In the genomic region with DNA sequence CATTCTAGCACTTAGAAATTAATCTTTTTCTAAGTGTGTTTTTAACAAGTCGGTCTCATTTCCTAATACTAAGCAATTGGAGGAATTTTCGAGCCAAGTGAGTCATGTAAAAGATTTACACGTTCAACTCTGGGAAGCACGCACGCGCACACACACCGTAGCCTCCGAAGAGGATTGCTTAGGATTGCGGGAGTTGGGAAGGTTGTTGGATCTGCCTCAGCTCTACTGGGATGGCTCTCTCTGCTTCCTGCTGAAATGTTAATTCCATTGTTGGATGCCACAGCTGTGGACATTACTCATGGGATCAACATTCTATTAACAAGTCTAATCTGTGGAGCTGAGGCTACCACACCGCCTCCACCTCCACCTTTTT, we compare ENCODE assay signal across 8 mouse cellular contexts. TPM values are rescaled to one million over a fixed set of nuclear protein-coding genes. Genes with fewer than 3 reads are reported as not detected.
DNase-seq lines count a peak whose midpoint lies in the region; ATAC-seq and TF ChIP-seq lines count a peak whose summit lies in the region.

No protein-coding gene starts in this region.

- no peaks in the 10 kb centered on the region; the same call in 1 of the 2 replicates for H3K36me3 ChIP-seq in forebrain, postnatal 0 days (ENCODE audit: insufficient read depth)
- no peaks in the 10 kb centered on the region for H3K36me3 ChIP-seq in kidney, embryonic 16.5 days (ENCODE audit: insufficient read depth, low read length)
- no peaks in the 10 kb centered on the region for H3K36me3 ChIP-seq in stomach, embryonic 15.5 days

- no peaks in the 10 kb centered on the region for H3K9me3 ChIP-seq in forebrain, postnatal 0 days (ENCODE audit: low read length)
- no peaks in the 10 kb centered on the region for H3K9me3 ChIP-seq in kidney, embryonic 16.5 days (ENCODE audit: low read length)
- H3K9me3 ChIP-seq in stomach, embryonic 15.5 days, result no peaks in the 10 kb centered on the region

- H3K9ac ChIP-seq in forebrain, postnatal 0 days, result peak overlapping the region; percentile 96
- peak overlapping the region; percentile 66 for H3K9ac ChIP-seq in kidney, embryonic 16.5 days (replicated peaks; ENCODE audit: low read length)
- no peak overlapping the region for H3K9ac ChIP-seq in stomach, embryonic 15.5 days

- H3K4me3 ChIP-seq in forebrain, postnatal 0 days (ENCODE audit: low read depth, low read length), result peak overlapping the region; percentile 96
- H3K4me3 ChIP-seq in kidney, embryonic 16.5 days (ENCODE audit: low read length), result peak overlapping the region; percentile 63
- peak overlapping the region; percentile 72 for H3K4me3 ChIP-seq in stomach, embryonic 15.5 days (replicated peaks)

- no peak for TF ChIP-seq CTCF in forebrain, postnatal 0 days (IDR thresholded peaks at IDR 0.05; ENCODE audit: low read depth)

- peaks cover 11% of the 10 kb centered on the region; the same call in 1 of the 2 replicates for H3K4me1 ChIP-seq in forebrain, postnatal 0 days (ENCODE audit: insufficient read depth)
- peaks cover 11% of the 10 kb centered on the region; the same call in 1 of the 2 replicates for H3K4me1 ChIP-seq in kidney, embryonic 16.5 days (ENCODE audit: insufficient read depth, low read length)
- 0 out of 2 replicates have a peak, but pooled peaks cover 4% of the 10 kb centered on the region for H3K4me1 ChIP-seq in stomach, embryonic 15.5 days

- WGBS in forebrain, postnatal 0 days, result 2% methylated on average over 10 of the region's 10 CpGs
- 5% methylated on average over 10 of the region's 10 CpGs for WGBS in kidney, embryonic 16.5 days
- 5% methylated on average over 10 of the region's 10 CpGs for WGBS in stomach, embryonic 15.5 days

- peak; percentile 41 for DNase-seq in layer of hippocampus, adult 11-12 months (ENCODE audit: low spot score)
- no peak for DNase-seq in layer of hippocampus, postnatal 25 days (ENCODE audit: extremely low spot score in 1 of 2, low spot score in 1 of 2)
- peak; percentile 46 to 55 for DNase-seq in adrenal gland, postnatal 36 days
- peak; percentile 73 for DNase-seq in forebrain, postnatal 0 days
- DNase-seq in lung, postnatal 10 days, result peak; percentile 14
- no peak for DNase-seq in yolk sac, embryonic 10.5 days (ENCODE audit: low spot score)

- peak overlapping the region; percentile 71 for H3K4me2 ChIP-seq in forebrain, postnatal 0 days (ENCODE audit: low read depth)
- peak overlapping the region; percentile 74 for H3K4me2 ChIP-seq in kidney, embryonic 16.5 days (replicated peaks; ENCODE audit: low read depth, low read length)
- H3K4me2 ChIP-seq in stomach, embryonic 15.5 days, result peak overlapping the region; percentile 94

- ATAC-seq in forebrain, postnatal 0 days, result no peak
- no peak for ATAC-seq in kidney, embryonic 16.5 days (ENCODE audit: low FRiP score, low TSS enrichment)
- ATAC-seq in stomach, embryonic 15.5 days (ENCODE audit: insufficient read depth, low FRiP score, low read depth), result no peak

- H3K27me3 ChIP-seq in forebrain, postnatal 0 days (ENCODE audit: insufficient read depth, low read length), result no peaks in the 10 kb centered on the region
- H3K27me3 ChIP-seq in kidney, embryonic 16.5 days (ENCODE audit: insufficient read depth, low read length), result 0 out of 2 replicates have a peak, but pooled peaks cover 2% of the 10 kb centered on the region
- 0 out of 2 replicates have a peak, but pooled peaks cover 3% of the 10 kb centered on the region for H3K27me3 ChIP-seq in stomach, embryonic 15.5 days (replicated peaks)

- H3K27ac ChIP-seq in forebrain, postnatal 0 days (ENCODE audit: low read depth, low read length), result no peak overlapping the region; the same call in 1 of the 2 replicates
- H3K27ac ChIP-seq in kidney, embryonic 16.5 days (ENCODE audit: low read length), result no peak overlapping the region
- H3K27ac ChIP-seq in stomach, embryonic 15.5 days, result peak overlapping the region; percentile 12; the same call in 1 of the 2 replicates

RNA-seq across cellular contexts. Expression of gene Cxadr, which starts 1.4 kb away (rescaled TPM):
- 10 to 100 TPM; 18.0 to 24.3 TPM for total RNA-seq in layer of hippocampus, postnatal 25 days (2021)
- 10 to 100 TPM in 1 of 2 experiments, 1 to 10 TPM in 1; 6.7 to 32.1 TPM for total RNA-seq in adrenal gland, postnatal 36 days (2021)
- total RNA-seq in forebrain, postnatal 0 days (2014; rRNA removed), result 331 and 396 TPM in 2 replicates
- polyA plus RNA-seq in forebrain, postnatal 0 days (2015; fragmentation: Nextera tagmentation; extraction: Ambion mirVana), result 118 and 156 TPM in 2 replicates
- polyA plus RNA-seq in kidney, embryonic 16.5 days (2015; fragmentation: Nextera tagmentation; extraction: Ambion mirVana), result 37.2 and 39.3 TPM in 2 replicates
- 59.0 and 68.1 TPM in 2 replicates for polyA plus RNA-seq in stomach, embryonic 15.5 days (2015; fragmentation: Nextera tagmentation; extraction: Ambion mirVana)

Comparison
In these comparisons a context has a peak if more than half of its experiments do, and no peak if none do; other contexts are left out.
1. DNase-seq: peak in layer of hippocampus, adult 11-12 months (single experiment), adrenal gland, postnatal 36 days (2 of 2), forebrain, postnatal 0 days (single experiment) and lung, postnatal 10 days (single experiment); none in layer of hippocampus, postnatal 25 days (0 of 2) and yolk sac, embryonic 10.5 days (single experiment).
2. RNA of gene Cxadr, which starts 1.4 kb away (total RNA-seq): 331 to 396 TPM in forebrain, postnatal 0 days; 6.7 to 32.1 TPM in adrenal gland, postnatal 36 days and 18.0 to 24.3 TPM in layer of hippocampus, postnatal 25 days; every median in the first group is over 10 times any median in the second.
3. Peak in every context shown above with its lines, with median percentiles within 50 percentile points of each other: H3K4me2 ChIP-seq and H3K4me3 ChIP-seq.